Mouse (Mus musculus) heart, adult 2 months (tissue): Measurements from ENCODE around the gene Ndufa10.

Experiments
- CTCF ChIP-seq: fragments of 200-600 bp; IDR thresholded peaks from 2 replicates; pipeline ENCODE4 v1.8.1; 2022; ENCODE audit warnings: antibody characterized with exemption, mild to moderate bottlenecking, moderate library complexity
- POLR2A ChIP-seq: fragments of 200-500 bp; IDR thresholded peaks from 2 replicates; pipeline ENCODE4 v1.6.1; 2011; ENCODE audit warnings: mild to moderate bottlenecking, low read depth, low read length, control low read depth; ENCODE audit not compliant: insufficient read depth

GRCm38 (mm10) chr1:92431420-92431819 lies 42.2 kb downstream of the Ndufa10 start:
- TF ChIP-seq POLR2A = no peak
- TF ChIP-seq CTCF = no peak
